Mouse (Mus musculus) megakaryocyte, adult 5-6 weeks (primary cell): ENCODE measurements at regions not wholly inside any gene's neighbourhood (a gene's known extent, or its start where the extent isn't known, plus 50 kb on each side); places are given as distances from the start of the nearest gene placed in this dataset.

ENCODE experiments used
- ATAC-seq: 2 replicates; pipeline ENCODE4 v1.8.0; 2016; ENCODE audit warnings: mild to moderate bottlenecking, inconsistent platforms; ENCODE audit not compliant: poor library complexity, severe bottlenecking

- no peak for ATAC-seq
Observed at GRCm38 (mm10) chr8:11094516-11094915, 86.3 kb upstream of the Irs2 start.

DNA sequence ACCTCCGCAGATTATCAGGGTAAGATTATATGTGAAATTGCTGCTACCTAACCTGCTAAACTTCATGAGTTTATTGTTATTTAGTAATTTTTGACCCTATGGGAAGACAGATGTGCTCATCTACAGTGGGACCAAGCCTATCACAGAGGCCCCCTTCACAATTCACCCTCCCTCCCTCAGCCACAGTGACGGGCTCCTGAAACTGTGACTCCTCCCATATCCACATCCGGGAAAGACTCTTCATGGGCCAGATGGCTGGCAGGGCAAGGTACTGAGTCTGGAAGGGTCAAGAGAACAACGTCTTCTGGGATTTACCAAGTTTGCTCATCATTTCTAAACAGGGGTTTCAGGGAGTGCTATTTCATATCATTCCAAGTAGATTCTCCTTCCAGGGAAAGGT lies 84.1 kb upstream of the Irs2 start:
- ATAC-seq: no peak

GRCm38 (mm10) chr8:11091675-11092345 lies 83.6 kb upstream of the Irs2 start:
- no peak for ATAC-seq

- no peak for ATAC-seq
Observed at GRCm38 (mm10) chr8:11088946-11089665, 80.8 kb upstream of the Irs2 start.

DNA sequence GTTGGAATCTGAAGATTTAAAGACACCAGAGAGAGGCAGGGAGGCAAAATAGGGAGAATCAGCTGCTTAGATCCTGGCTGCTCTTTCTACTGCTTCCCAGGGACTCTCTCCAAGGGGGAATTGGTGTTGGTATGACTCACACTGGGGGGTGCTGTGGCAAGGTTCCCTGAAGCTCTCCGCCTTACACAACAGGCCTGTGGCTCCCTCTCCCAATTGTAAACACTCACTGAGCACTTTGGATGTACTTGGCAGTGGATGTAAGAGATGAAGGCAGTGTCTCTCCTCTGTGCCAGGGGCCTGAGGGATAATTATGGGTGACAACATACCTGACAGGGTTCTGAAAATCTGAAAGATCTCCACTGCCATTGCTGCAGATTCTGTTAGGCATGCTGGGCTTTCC lies 77.0 kb upstream of the Irs2 start:
- no peak for ATAC-seq

DNA sequence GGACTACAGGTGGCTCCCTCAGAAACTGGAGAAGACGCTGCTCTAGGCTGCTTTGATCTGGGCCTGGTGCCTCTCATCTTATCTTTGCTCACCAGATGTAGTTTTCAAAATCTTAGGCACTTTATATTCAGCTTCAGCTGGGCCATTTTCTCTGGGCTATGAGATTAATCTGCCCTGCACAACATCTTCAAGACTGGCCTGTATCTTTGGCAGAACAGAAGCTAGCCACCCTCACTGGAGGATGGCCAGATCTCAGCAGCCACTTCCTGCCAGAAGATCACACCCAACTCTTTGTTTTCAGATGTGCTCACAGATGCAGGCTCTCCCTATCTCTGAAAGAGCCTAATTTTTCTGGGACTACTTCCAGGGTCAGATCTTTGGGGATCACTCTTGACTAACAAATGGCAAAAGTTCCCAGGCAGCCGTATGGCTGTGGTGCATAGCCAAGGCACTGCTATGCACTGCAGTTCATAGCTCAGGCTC lies 75.8 kb upstream of the Irs2 start:
- no peak for ATAC-seq

GRCm38 (mm10) chr8:11080813-11081212 lies 72.6 kb upstream of the Irs2 start:
- ATAC-seq: no peak

GRCm38 (mm10) chr8:11079805-11080204 lies 71.5 kb upstream of the Irs2 start:
- no peak for ATAC-seq

DNA sequence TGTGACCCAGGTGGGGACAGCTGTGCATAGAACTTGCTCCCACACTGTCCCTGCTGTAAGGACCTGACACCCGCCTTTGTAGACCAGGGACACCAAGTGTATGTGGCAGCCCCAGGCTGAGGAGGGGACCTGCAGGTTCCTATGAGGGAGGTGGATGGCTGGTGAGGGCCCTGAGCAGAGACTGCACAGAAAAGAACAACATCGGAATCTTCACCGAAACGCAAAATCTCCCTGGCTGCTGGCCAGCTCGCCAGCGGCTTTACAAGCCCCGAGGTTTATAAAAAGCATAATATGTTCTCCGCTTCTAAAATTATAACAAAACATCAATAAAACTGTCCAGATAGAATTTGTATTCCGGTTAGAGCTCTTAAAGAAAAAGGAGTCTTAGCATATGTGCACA lies 68.9 kb upstream of the Irs2 start:
- no peak for ATAC-seq

- peak; percentile 59 for ATAC-seq
Observed at GRCm38 (mm10) chr8:11071162-11071561, 62.9 kb upstream of the Irs2 start.

GRCm38 (mm10) chr8:11067450-11067849 lies 59.2 kb upstream of the Irs2 start:
- peak; percentile 70 for ATAC-seq

DNA sequence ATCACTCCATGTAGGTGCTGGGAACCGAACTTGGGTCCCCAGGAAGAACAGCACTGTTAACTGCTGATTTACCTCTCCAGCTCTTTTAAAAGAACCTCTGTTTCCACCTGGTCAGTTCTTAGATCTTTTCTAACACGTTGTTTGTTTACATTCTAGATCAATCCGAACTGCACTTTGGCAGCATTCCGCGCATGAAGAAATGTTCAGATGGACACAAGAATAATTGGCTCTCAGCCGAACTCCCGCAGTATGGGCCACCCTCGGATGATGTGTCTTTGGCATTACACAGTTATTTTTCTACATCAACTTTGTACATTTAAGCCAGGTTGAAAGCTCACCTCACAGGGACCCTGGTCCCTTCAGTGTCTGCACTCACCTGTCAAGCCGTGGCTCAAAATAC lies 57.7 kb upstream of the Irs2 start:
- no peak for ATAC-seq

- ATAC-seq: no peak; the same call in 1 of the 2 replicates
Observed at GRCm38 (mm10) chr8:11065303-11065702, 57.0 kb upstream of the Irs2 start.

GRCm38 (mm10) chr8:11063058-11063457 lies 54.8 kb upstream of the Irs2 start:
- no peak for ATAC-seq

- ATAC-seq: peak; percentile 40; the same call in 1 of the 2 replicates
Observed at GRCm38 (mm10) chr8:11062348-11062946, 54.2 kb upstream of the Irs2 start.

DNA sequence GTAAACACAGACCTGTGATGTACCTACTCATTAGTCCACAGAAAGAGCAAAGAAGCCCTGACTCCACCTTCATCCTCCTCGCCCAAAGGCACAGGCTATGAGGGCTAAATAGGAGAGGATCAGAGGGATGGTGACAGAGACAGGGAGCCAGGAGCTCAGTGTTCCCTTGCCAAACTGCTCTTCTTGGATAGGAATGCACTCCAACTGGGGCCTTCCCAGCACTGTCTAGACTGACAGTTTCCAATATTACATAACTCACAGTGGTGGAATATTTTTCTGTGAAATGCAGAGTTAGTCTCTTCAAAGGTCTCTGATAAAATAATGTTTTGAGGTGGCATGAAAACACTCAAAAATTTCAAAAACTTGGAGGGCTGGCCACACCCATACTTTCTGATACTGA lies 53.5 kb upstream of the Irs2 start:
- no peak for ATAC-seq

- ATAC-seq: no peak
Observed at GRCm38 (mm10) chr8:11060604-11061003, 52.3 kb upstream of the Irs2 start.

GRCm38 (mm10) chr8:11058392-11058791 lies 50.1 kb upstream of the Irs2 start:
- ATAC-seq: no peak
